Mouse (Mus musculus): ENCODE measurements around the gene Cacna2d3. TPM values are rescaled to one million over a fixed set of nuclear protein-coding genes. Genes with fewer than 3 reads are reported as not detected.

Cacna2d3 gene
- total and polyA plus RNA-seq, 3 experiments: not detected

- no peak for DNase-seq (ENCODE audit: extremely low read depth)
- Histone ChIP-seq H3K4me3 (replicated peaks in 1 of 3; ENCODE audit: low read depth in 2 of 3, low read length in 2 of 3, poor library complexity in 1 of 3) (no peak overlapping the region), H3K4me2 (ENCODE audit: insufficient read depth, low read depth, poor library complexity, severe bottlenecking) (no peak overlapping the region), H3K9ac (ENCODE audit: insufficient read depth, low read depth) (no peak overlapping the region), H3K4me1 (ENCODE audit: control insufficient read depth in 1 of 2, insufficient read depth in 2 of 2) (no peaks in the 10 kb centered on the region), H3K27me3 (replicated peaks) (no peaks in the 10 kb centered on the region), H3K9me3 (replicated peaks; ENCODE audit: low read length) (peaks cover 42% of the 10 kb centered on the region), H3K36me3 (replicated peaks in 1 of 2; ENCODE audit: control insufficient read depth in 1 of 2, insufficient read depth in 1 of 2, low read length in 1 of 2) (no peaks in the 10 kb centered on the region), H3K27ac (ENCODE audit: insufficient read depth, low read depth) (no peak overlapping the region), H3K79me2 (replicated peaks; ENCODE audit: control insufficient read depth, extremely low read depth, insufficient read depth, poor library complexity, severe bottlenecking) (no peaks in the 10 kb centered on the region)
- dilution Hi-C loops (cut with MboI; ENCODE audit: extremely low pct_ligation_motif_present, extremely low pct_unique_long_range_greater_than_20kb, low sequenced_read_pairs): no loop called here
- no peak for TF ChIP-seq MAFK (IDR thresholded peaks at IDR 0.05; ENCODE audit: insufficient replicate concordance, low read length)
- TF ChIP-seq BHLHE40 (IDR thresholded peaks at IDR 0.05; ENCODE audit: low read depth, low read length): no peak
- TF ChIP-seq PAX5 (IDR thresholded peaks at IDR 0.05; ENCODE audit: low read length): no peak
- no peak for TF ChIP-seq JUN (IDR thresholded peaks at IDR 0.05; ENCODE audit: insufficient read depth, low read depth, low read length)
- no peak for TF ChIP-seq JUND (conservative IDR thresholded peaks at IDR 0.05; ENCODE audit: low read depth, low read length)
- no peak for TF ChIP-seq TCF12 (IDR thresholded peaks at IDR 0.05; ENCODE audit: low read depth, low read length)
- no peak for TF ChIP-seq ZMIZ1 (IDR thresholded peaks at IDR 0.05; ENCODE audit: low read depth, low read length)
- TF ChIP-seq USF1 (IDR thresholded peaks at IDR 0.05; ENCODE audit: low read depth, low read length): no peak
- TF ChIP-seq POLR2A (IDR thresholded peaks at IDR 0.05; ENCODE audit: low read depth, low read length): no peak
- in situ Hi-C loops (cut with MboI; ENCODE audit: low pct_ligation_motif_present, low pct_unique_long_range_greater_than_20kb, low sequenced_read_pairs): no loop called here
Measured at GRCm38 (mm10) chr14:29243516-29243915, 478.1 kb downstream of the Cacna2d3 start.

- H3K9ac ChIP-seq (ENCODE audit: insufficient read depth, low read depth): no peak overlapping the region
- dilution Hi-C loops (cut with MboI; ENCODE audit: extremely low pct_ligation_motif_present, extremely low pct_unique_long_range_greater_than_20kb, low sequenced_read_pairs): no loop called here
- TF ChIP-seq POLR2A (IDR thresholded peaks at IDR 0.05; ENCODE audit: low read depth, low read length): no peak
- no peak for TF ChIP-seq EP300 (IDR thresholded peaks at IDR 0.05; ENCODE audit: low read length)
- TF ChIP-seq ZC3H11A (IDR thresholded peaks at IDR 0.05; ENCODE audit: low read depth, low read length): no peak
- TF ChIP-seq NELFE (IDR thresholded peaks at IDR 0.05; ENCODE audit: low read depth, low read length): no peak
- no peak for TF ChIP-seq CHD2 (IDR thresholded peaks at IDR 0.05; ENCODE audit: low read length)
- TF ChIP-seq TCF12 (IDR thresholded peaks at IDR 0.05; ENCODE audit: low read depth, low read length): no peak
- no peak for TF ChIP-seq MAZ (IDR thresholded peaks at IDR 0.05; ENCODE audit: low read depth, low read length)
- no peak for TF ChIP-seq NRF1 (IDR thresholded peaks at IDR 0.05; ENCODE audit: low read depth, low read length)
- TF ChIP-seq PAX5 (IDR thresholded peaks at IDR 0.05; ENCODE audit: low read length): no peak
- no peak overlapping the region for H3K4me3 ChIP-seq (replicated peaks in 1 of 3; ENCODE audit: low read depth in 2 of 3, low read length in 2 of 3, poor library complexity in 1 of 3)
- no peak overlapping the region for H3K27ac ChIP-seq (ENCODE audit: insufficient read depth, low read depth)
- H3K4me1 ChIP-seq (ENCODE audit: control insufficient read depth in 1 of 2, insufficient read depth in 2 of 2): no peaks in the 10 kb centered on the region
- H3K27me3 ChIP-seq (replicated peaks): no peaks in the 10 kb centered on the region
- no peak overlapping the region for H3K4me2 ChIP-seq (ENCODE audit: insufficient read depth, low read depth, poor library complexity, severe bottlenecking)
- H3K36me3 ChIP-seq (replicated peaks in 1 of 2; ENCODE audit: control insufficient read depth in 1 of 2, insufficient read depth in 1 of 2, low read length in 1 of 2): no peaks in the 10 kb centered on the region
- no peak for DNase-seq (ENCODE audit: extremely low read depth)
- no peaks in the 10 kb centered on the region for H3K79me2 ChIP-seq (replicated peaks; ENCODE audit: control insufficient read depth, extremely low read depth, insufficient read depth, poor library complexity, severe bottlenecking)
- peaks cover 24% of the 10 kb centered on the region for H3K9me3 ChIP-seq (replicated peaks; ENCODE audit: low read length)
- in situ Hi-C loops (cut with MboI; ENCODE audit: low pct_ligation_motif_present, low pct_unique_long_range_greater_than_20kb, low sequenced_read_pairs): no loop called here
Measured at GRCm38 (mm10) chr14:29238446-29238845, 483.2 kb downstream of the Cacna2d3 start.

Data from CH12.LX (cell line).